9 mouse cellular contexts compared by ENCODE assay signal in genomic region chr7:139011027-139011426, GRCm38 (mm10).
DNase-seq lines count a peak whose midpoint lies in the region; ATAC-seq and TF ChIP-seq lines count a peak whose summit lies in the region.
"Had no signal": no experiment of that assay in that cellular context is flagged by ENCODE, and none has a peak within 500 bp of the region (broad histone marks: within the 10 kb centered on the region; RNA-seq: fewer than 3 reads in every experiment).

No protein-coding gene starts in this region.

- no peaks in the 10 kb centered on the region for H3K4me1 ChIP-seq in kidney, embryonic 16.5 days (ENCODE audit: insufficient read depth, low read length)
- no peaks in the 10 kb centered on the region for H3K4me1 ChIP-seq in MEL (ENCODE audit: control insufficient read depth in 1 of 2, insufficient read depth in 2 of 2, low read length in 2 of 2)

- H3K27me3 ChIP-seq in kidney, embryonic 16.5 days (ENCODE audit: insufficient read depth, low read length): no peaks in the 10 kb centered on the region
- H3K27me3 ChIP-seq in MEL (ENCODE audit: control insufficient read depth in 1 of 2, insufficient read depth in 2 of 2, low read length in 2 of 2): no peaks in the 10 kb centered on the region

- no peak overlapping the region for H3K4me2 ChIP-seq in kidney, embryonic 16.5 days (replicated peaks; ENCODE audit: low read depth, low read length)

- no peak overlapping the region for H3K4me3 ChIP-seq in kidney, embryonic 16.5 days (ENCODE audit: low read length)
- H3K4me3 ChIP-seq in MEL (ENCODE audit: control insufficient read depth in 1 of 2, insufficient read depth in 1 of 2, low read depth in 2 of 2, low read length in 2 of 2): no peak overlapping the region
- H3K4me3 ChIP-seq: megakaryocyte, embryonic 14.5 days had no signal

- TF ChIP-seq EP300 in MEL (IDR thresholded peaks at IDR 0.05; ENCODE audit: low read depth in 1 of 2, low read length in 2 of 2): no peak

- WGBS in kidney, embryonic 16.5 days: 36% methylated on average over 3 of the region's 3 CpGs

- peak; percentile 54 for DNase-seq in kidney, adult 18-20 months
- DNase-seq in MEL (ENCODE audit: low read depth, low spot score): peak; percentile 21
- peak; percentile 13 for DNase-seq in c-Kit-positive CD71-positive TER-119-negative erythroid progenitor cells, embryonic 14.5 days (ENCODE audit: low read depth)
- DNase-seq in gastrocnemius, postnatal 10 days: peak; percentile 53
- DNase-seq in layer of hippocampus, postnatal 36 days: peak; percentile 51 to 61
- DNase-seq in neural tube, embryonic 10.5 days (ENCODE audit: extremely low spot score, low spot score): peak; percentile 71
- peak; percentile 20 for DNase-seq in yolk sac, embryonic 10.5 days (ENCODE audit: low spot score)

- ATAC-seq in kidney, embryonic 16.5 days (ENCODE audit: low FRiP score, low TSS enrichment): no peak

- no peak for TF ChIP-seq POLR2A in MEL (IDR thresholded peaks at IDR 0.05; ENCODE audit: control insufficient read depth in 1 of 2, insufficient read depth in 1 of 2, low read depth in 1 of 2, low read length in 2 of 2, poor library complexity in 1 of 2)

- H3K36me3 ChIP-seq in kidney, embryonic 16.5 days (ENCODE audit: insufficient read depth, low read length): no peaks in the 10 kb centered on the region
- H3K36me3 ChIP-seq in MEL (ENCODE audit: control insufficient read depth in 1 of 2, insufficient read depth in 2 of 2, low read length in 2 of 2): no peaks in the 10 kb centered on the region

- no peak overlapping the region for H3K27ac ChIP-seq in kidney, embryonic 16.5 days (ENCODE audit: low read length)
- H3K27ac ChIP-seq in MEL (ENCODE audit: control insufficient read depth, low read depth, low read length): no peak overlapping the region

- H3K9ac ChIP-seq in kidney, embryonic 16.5 days (replicated peaks; ENCODE audit: low read length): no peak overlapping the region
- no peak overlapping the region for H3K9ac ChIP-seq in MEL (ENCODE audit: control insufficient read depth, low read depth, low read length, poor library complexity, severe bottlenecking)

- TF ChIP-seq CTCF in MEL (IDR thresholded peaks at IDR 0.05 in 2 of 3, conservative IDR thresholded peaks at IDR 0.05 in 1 of 3; ENCODE audit: control insufficient read depth in 1 of 3, insufficient read depth in 1 of 3, low read depth in 2 of 3, low read length in 3 of 3, poor library complexity in 1 of 3, severe bottlenecking in 1 of 3): peak; percentile 56 to 80 (median 67)

- H3K79me2 ChIP-seq in MEL (ENCODE audit: control insufficient read depth, insufficient read depth, low read length, poor library complexity): no peaks in the 10 kb centered on the region

- peak; percentile 8 for TF ChIP-seq RAD21 in MEL (IDR thresholded peaks at IDR 0.05; ENCODE audit: low read depth, low read length)

- no peaks in the 10 kb centered on the region for H3K9me3 ChIP-seq in kidney, embryonic 16.5 days (ENCODE audit: low read length)
- no peaks in the 10 kb centered on the region for H3K9me3 ChIP-seq in MEL (replicated peaks; ENCODE audit: insufficient read depth, low read length)
- H3K9me3 ChIP-seq: megakaryocyte, embryonic 14.5 days had no signal

TF ChIP-seq in MEL, 35 proteins besides CTCF, POLR2A, EP300 and RAD21:
- TF ChIP-seq SMC3 (IDR thresholded peaks at IDR 0.05; ENCODE audit: low read depth, low read length) (peak; percentile 42), RCOR1 (IDR thresholded peaks at IDR 0.05; ENCODE audit: low read depth, low read length) (no peak)

Comparison
In these comparisons a context has a peak if more than half of its experiments do, and no peak if none do; other contexts are left out.
1. DNase-seq: peak in every context shown above with its lines; median percentile 71 in neural tube, embryonic 10.5 days; 56 in layer of hippocampus, postnatal 36 days; 54 in kidney, adult 18-20 months; 53 in gastrocnemius, postnatal 10 days; 21 in MEL; 20 in yolk sac, embryonic 10.5 days; 13 in c-Kit-positive CD71-positive TER-119-negative erythroid progenitor cells, embryonic 14.5 days.